Mouse (Mus musculus) cerebellum, adult 11 months (tissue): ENCODE results near the gene Zbtb11.
"Not testable (repeated sequence)": the region's sequence is repeated elsewhere in the genome, so short reads cannot be mapped to it uniquely, and the experiment has no call there.

Experiments used
- DNase-seq: peaks from one replicate; pipeline ENCODE4 v3.0.0; 2022

Gene Zbtb11

DNA sequence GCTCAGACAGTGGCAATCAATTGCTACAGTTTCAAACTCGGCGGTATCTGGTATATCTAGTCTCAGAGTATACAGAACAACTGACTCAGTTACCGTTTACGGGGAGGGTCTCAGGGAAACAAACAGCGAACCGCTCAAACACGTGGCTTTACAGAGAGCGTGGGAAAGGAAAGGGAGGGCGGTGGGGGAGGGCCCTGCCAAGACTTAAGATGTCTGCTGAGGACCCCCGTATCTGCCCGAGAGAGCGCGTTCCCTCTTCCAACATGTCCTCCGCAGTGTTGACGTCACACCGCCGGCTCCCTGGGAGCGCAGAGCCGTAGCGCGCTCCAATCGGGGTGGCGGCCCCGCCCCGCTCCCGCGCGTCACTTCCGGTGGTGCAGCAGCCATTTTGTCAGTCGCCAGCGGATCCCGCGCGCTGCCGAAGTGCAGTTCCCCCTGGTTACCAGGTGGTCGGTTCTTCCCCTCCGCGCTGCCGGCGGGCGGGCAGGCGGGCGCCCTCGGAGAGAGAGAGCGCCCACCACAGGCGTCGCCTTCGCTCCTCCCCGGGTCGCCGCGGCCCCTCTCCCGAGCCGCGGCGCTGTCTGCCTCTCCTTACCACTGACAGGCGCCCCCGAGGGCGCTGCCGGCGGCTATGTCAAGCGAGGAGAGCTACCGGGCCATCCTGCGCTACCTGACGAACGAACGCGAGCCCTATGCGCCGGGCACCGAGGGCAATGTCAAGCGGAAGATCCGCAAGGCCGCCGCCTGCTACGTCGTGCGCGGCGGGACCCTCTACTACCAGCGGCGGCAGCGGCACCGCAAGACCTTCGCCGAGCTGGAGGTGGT lies at the start of gene Zbtb11:
Zbtb11 (plus strand) TSS at position 453 of the 825 bp plus-strand sequence.
- peak; percentile 99 for DNase-seq

DNA sequence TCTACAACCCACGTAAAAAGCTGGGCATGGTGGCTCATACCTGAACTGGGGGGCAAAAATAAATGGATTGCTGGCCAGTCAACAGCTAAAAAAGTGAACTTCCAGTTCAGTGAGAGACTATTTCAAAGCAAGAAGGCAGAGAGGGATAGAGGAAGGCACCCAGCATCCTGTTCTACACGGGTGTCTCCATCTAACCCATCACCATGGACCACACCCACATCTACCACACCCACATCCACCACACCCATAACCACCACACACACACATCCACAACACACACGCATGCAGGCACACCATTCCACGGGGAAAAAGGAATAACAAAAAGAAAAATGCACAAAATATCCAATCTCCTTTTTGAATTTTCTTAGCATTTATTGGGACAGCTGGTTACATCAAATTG lies 49.7 kb upstream of the Zbtb11 start:
- DNase-seq = no peak

GRCm38 (mm10) chr16:55933681-55934343 lies 39.9 kb upstream of the Zbtb11 start:
- peak; percentile 54 for DNase-seq

GRCm38 (mm10) chr16:55934453-55935037 lies 39.1 kb upstream of the Zbtb11 start, which contains the start of gene Cep97:
Gene Cep97, minus strand, starts transcription at chr16:55934855.
- peak; percentile 86 for DNase-seq

DNA sequence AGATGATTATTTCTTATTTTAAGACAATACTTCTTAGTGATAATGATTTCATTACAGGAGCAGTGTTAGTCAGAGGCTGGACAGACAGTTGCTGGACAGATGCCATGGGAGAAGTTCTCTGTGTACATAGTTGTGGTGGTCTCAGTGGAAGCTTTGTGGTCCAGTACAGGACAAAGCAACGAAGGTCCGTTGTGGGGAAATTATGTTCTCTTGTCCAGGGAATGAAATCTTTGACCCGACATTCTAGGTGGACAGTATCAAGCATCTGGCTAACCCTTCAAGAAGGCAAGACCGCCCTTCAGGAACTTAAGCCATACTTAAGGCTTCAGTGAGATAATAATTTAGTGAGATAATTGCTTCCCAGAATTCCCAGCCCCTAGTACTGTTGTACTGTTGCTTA lies 34.9 kb upstream of the Zbtb11 start:
- no peak for DNase-seq

DNA sequence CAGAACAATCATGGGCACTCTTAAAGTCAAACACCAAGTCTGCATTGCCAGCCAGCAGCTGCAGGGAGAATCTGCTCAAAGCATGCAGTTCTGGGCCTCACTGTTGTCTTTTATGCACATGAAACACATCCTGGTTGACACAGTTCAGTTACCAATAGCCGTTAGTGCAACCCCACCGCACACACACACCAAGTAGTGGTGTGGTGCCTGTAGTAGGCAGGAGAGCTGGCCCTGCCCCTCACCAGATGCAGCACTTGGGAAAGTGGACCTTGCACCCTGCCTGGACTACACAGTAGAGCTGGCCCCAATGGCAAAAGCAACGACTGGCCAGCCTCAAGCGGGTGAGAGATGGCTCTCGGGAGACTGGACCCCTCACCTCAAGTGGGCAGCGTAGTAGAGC lies 34.0 kb upstream of the Zbtb11 start:
- DNase-seq = no peak

DNA sequence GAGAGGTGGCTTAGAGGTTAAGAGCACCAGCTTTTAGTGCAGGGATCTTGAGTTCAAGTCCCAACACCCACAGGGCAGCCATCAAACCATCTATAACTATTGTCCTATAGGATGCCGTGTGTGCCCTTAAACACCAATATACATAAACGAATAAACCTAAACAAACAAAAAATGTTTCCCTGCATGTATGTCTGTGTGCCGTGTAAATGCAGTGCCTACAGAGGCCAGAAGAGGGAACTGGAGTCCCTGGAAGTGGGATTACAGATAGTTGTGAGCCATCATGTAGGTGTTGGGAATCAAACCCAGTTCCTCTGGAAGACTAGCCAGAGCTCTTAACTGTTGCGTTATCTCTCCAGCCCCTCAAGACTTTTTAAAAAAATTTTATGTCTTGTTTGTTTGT lies 32.9 kb upstream of the Zbtb11 start:
- no peak for DNase-seq

GRCm38 (mm10) chr16:55947266-55947665 lies 26.4 kb upstream of the Zbtb11 start:
- no peak for DNase-seq

DNA sequence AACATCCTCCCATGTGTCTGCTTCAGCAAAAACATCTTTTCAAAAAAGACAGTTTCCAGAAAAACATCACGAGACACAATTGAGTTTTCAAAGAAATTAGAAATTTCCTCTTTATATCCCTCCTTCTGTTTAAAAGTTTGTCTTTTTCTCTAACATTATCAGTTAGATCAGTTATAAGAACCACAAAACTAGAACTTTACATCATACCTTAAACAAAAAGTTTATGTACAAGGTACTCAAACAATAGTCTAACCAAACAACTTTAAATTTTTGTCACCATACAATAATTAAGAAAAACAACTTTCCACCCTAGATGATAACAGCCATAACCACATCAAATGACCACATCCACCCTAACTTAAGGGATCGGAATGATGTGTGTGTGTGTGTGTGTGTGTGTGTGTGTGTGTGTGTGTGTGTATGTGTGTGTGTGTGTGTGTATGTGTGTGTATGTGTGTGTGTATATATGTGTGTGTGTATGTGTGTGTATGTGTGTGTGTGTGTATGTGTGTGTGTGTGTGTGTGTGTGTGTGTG lies 25.7 kb upstream of the Zbtb11 start:
- DNase-seq = not testable (repeated sequence)

DNA sequence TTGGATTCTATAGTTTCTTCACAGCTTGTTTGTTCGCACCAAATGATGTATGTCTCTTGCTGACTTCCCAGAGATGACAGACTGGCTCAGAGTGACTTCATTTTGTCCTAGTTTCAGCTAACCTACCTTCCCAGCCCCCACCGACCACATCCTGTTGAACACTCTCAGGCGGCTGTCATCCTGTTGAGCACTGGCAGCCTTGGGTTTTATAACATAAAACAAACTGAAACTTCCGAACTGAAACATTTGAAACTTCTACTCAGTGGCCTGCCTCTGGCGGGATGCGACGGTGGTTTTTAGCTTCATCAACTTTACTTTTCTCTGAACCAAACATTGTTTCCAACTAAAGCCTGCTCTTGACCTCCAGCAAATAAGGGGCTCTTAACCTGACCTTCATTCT lies 24.7 kb upstream of the Zbtb11 start:
- no peak for DNase-seq

DNA sequence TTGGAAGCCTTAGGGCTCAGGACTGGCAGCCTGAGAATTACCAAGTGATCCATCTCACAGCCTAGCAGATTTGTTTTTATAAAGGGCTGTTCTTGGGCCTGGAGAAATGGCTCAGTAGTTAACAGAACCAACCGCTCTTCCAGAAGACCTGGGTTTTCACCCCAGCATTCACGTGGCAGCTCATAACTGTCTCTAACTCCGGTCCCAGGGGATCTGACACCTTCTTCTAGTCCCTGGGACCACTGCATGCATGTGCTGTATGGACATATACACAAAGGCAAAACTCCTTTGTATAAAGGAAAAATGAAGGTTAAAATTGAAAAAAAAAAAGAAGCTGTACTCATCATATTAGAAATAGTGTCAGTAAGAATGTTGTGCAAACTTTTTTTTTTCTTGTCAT lies 23.2 kb upstream of the Zbtb11 start:
- no peak for DNase-seq

- DNase-seq = peak; percentile 64
Observed at GRCm38 (mm10) chr16:55950946-55951678, 22.6 kb upstream of the Zbtb11 start.

- DNase-seq = no peak
Observed at GRCm38 (mm10) chr16:55951679-55952327, 21.9 kb upstream of the Zbtb11 start.

- DNase-seq = no peak
Observed at GRCm38 (mm10) chr16:55952771-55953170, 20.9 kb upstream of the Zbtb11 start.

GRCm38 (mm10) chr16:55954196-55954595 lies 19.5 kb upstream of the Zbtb11 start:
- not testable (repeated sequence) for DNase-seq

- DNase-seq = not testable (repeated sequence)
Observed at GRCm38 (mm10) chr16:55963068-55963467, 10.6 kb upstream of the Zbtb11 start.

GRCm38 (mm10) chr16:55964126-55964949 lies 9.3 kb upstream of the Zbtb11 start:
- DNase-seq = no peak

GRCm38 (mm10) chr16:55966212-55966871 lies 7.3 kb upstream of the Zbtb11 start, which contains the start of gene Rpl24:
Gene Rpl24, plus strand, starts transcription at chr16:55966275.
- peak; percentile 89 for DNase-seq

- no peak for DNase-seq
Observed at GRCm38 (mm10) chr16:55967221-55967620, 6.5 kb upstream of the Zbtb11 start.

DNA sequence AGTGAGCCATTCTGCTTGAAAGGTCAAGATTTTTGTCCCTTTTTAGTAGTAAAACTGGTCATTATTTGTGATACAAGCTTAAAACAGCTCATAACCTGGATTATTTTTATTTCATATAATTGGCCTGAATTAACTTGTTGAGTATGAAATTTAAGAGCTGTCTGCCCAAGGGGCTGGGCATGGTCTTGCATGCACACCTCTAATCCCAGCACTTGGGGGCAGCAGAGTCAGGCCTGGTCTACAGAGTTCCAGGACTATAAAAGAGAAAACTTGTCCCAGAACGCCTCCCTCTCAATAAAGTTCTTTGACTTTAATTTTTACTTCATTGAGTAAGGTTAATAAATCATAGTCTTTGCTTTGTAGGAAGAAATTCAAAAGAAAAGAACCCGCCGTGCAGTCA lies 4.5 kb upstream of the Zbtb11 start:
- DNase-seq = no peak

DNA sequence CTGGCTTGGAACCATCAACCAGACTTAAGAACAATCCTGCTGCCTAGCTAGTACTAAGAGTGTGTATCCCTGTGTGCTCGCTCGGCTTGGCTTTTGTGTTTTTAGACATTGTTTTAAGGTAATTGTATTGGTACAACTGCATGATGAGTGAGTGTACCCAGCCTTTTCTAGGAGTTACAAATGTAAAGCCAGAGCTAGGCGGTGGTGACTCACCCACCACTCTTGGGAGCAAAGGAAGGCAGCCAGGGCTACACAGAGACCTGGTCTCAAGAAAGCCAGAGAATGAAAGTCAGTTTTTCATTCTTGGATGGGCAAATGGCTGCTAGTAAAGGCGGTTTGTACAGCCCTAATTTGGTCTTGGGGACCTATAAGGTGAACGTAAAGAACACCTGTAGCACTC lies 3.3 kb upstream of the Zbtb11 start:
- DNase-seq = no peak
